Mouse (Mus musculus): ENCODE data around the gene Ogn.
"Not testable (repeated sequence)": the region's sequence is repeated elsewhere in the genome, so short reads cannot be mapped to it uniquely, and the experiment has no call there.

The Ogn gene

GRCm38 (mm10) chr13:49607714-49608113 lies at the start of gene Ogn:
TSS of gene Ogn (plus strand) at chr13:49608046.
- DNase-seq (ENCODE audit: low read depth) = no peak

GRCm38 (mm10) chr13:49559185-49559584 lies 48.7 kb upstream of the Ogn start:
- DNase-seq (ENCODE audit: low read depth) = no peak

- peak; percentile 17 for DNase-seq (ENCODE audit: low read depth)
These were observed 47.0 kb upstream of the Ogn start for GRCm38 (mm10) chr13:49560886-49561285.

- no peak for DNase-seq (ENCODE audit: low read depth)
These were observed 43.5 kb upstream of the Ogn start for GRCm38 (mm10) chr13:49564347-49564746.

GRCm38 (mm10) chr13:49570371-49570770 lies 37.5 kb upstream of the Ogn start:
- DNase-seq (ENCODE audit: low read depth) = no peak

GRCm38 (mm10) chr13:49571418-49571817 lies 36.4 kb upstream of the Ogn start:
- peak; percentile 25 for DNase-seq (ENCODE audit: low read depth)

GRCm38 (mm10) chr13:49581541-49582530 lies 26.0 kb upstream of the Ogn start, which contains the start of gene Omd:
TSS of gene Omd (plus strand) at chr13:49582462.
- DNase-seq (ENCODE audit: low read depth) = no peak

GRCm38 (mm10) chr13:49583859-49584258 lies 24.0 kb upstream of the Ogn start:
- no peak for DNase-seq (ENCODE audit: low read depth)

- DNase-seq (ENCODE audit: low read depth) = no peak
These were observed 23.4 kb upstream of the Ogn start for GRCm38 (mm10) chr13:49584307-49585005.

GRCm38 (mm10) chr13:49586062-49586461 lies 21.8 kb upstream of the Ogn start:
- no peak for DNase-seq (ENCODE audit: low read depth)

GRCm38 (mm10) chr13:49602541-49602940 lies 5.3 kb upstream of the Ogn start:
- DNase-seq (ENCODE audit: low read depth) = not testable (repeated sequence)

- no peak for DNase-seq (ENCODE audit: low read depth)
These were observed 4.2 kb upstream of the Ogn start for GRCm38 (mm10) chr13:49603603-49604002.

GRCm38 (mm10) chr13:49608589-49609322 lies 910 bp downstream of the Ogn start:
- DNase-seq (ENCODE audit: low read depth) = no peak

GRCm38 (mm10) chr13:49617021-49617420 lies 9.2 kb downstream of the Ogn start:
- no peak for DNase-seq (ENCODE audit: low read depth)

GRCm38 (mm10) chr13:49618365-49618764 lies 10.5 kb downstream of the Ogn start:
- DNase-seq (ENCODE audit: low read depth) = no peak

- DNase-seq (ENCODE audit: low read depth) = no peak
These were observed 15.4 kb downstream of the Ogn start for GRCm38 (mm10) chr13:49623216-49623615.

- no peak for DNase-seq (ENCODE audit: low read depth)
These were observed 20.3 kb downstream of the Ogn start for GRCm38 (mm10) chr13:49628167-49628566.

GRCm38 (mm10) chr13:49629076-49629475 lies 21.2 kb downstream of the Ogn start:
- no peak for DNase-seq (ENCODE audit: low read depth)

- DNase-seq (ENCODE audit: low read depth) = no peak
These were observed 32.1 kb downstream of the Ogn start for GRCm38 (mm10) chr13:49639965-49640364.

- no peak for DNase-seq (ENCODE audit: low read depth)
These were observed 34.8 kb downstream of the Ogn start for GRCm38 (mm10) chr13:49642650-49643049.

GRCm38 (mm10) chr13:49643669-49644362 lies 36.0 kb downstream of the Ogn start:
- DNase-seq (ENCODE audit: low read depth) = no peak
